Mouse (Mus musculus): Measurements from ENCODE around the gene Pcsk5. TPM values are rescaled to one million over a fixed set of nuclear protein-coding genes. Genes with fewer than 3 reads are reported as not detected.

Gene Pcsk5
- polyA plus RNA-seq, 1 experiment from 2014 or later: 33.0 TPM

GRCm38 (mm10) chr19:17717066-17717465, 120.4 kb downstream of the Pcsk5 start:
- no peak overlapping the region for H3K4me3 ChIP-seq
- no peaks in the 10 kb centered on the region for H3K27me3 ChIP-seq
- H3K27ac ChIP-seq: no peak overlapping the region
- H3K4me1 ChIP-seq: no peaks in the 10 kb centered on the region
- H3K4me2 ChIP-seq (replicated peaks): no peak overlapping the region
- peaks cover 4% of the 10 kb centered on the region; the same call in 1 of the 2 replicates for H3K36me3 ChIP-seq
- no peaks in the 10 kb centered on the region for H3K9me3 ChIP-seq
- H3K9ac ChIP-seq: no peak overlapping the region
- no peak for ATAC-seq (ENCODE audit: insufficient number of reproducible peaks, insufficient read depth, low FRiP score, low TSS enrichment)
- 44% methylated on average over 10 of the region's 10 CpGs for WGBS

- Histone ChIP-seq H3K9me3 (no peaks in the 10 kb centered on the region), H3K4me2 (replicated peaks) (no peak overlapping the region), H3K9ac (no peak overlapping the region), H3K27ac (no peak overlapping the region), H3K36me3 (peaks cover 11% of the 10 kb centered on the region), H3K27me3 (no peaks in the 10 kb centered on the region), H3K4me3 (no peak overlapping the region), H3K4me1 (no peaks in the 10 kb centered on the region)
- 60% methylated on average over 9 of the region's 9 CpGs for WGBS
- no peak for ATAC-seq (ENCODE audit: insufficient number of reproducible peaks, insufficient read depth, low FRiP score, low TSS enrichment)
Measured at GRCm38 (mm10) chr19:17715281-17715955, 122.0 kb downstream of the Pcsk5 start.

- 91% methylated on average over 6 of the region's 6 CpGs for WGBS
- no peak for ATAC-seq (ENCODE audit: insufficient number of reproducible peaks, insufficient read depth, low FRiP score, low TSS enrichment)
- Histone ChIP-seq H3K9ac (no peak overlapping the region), H3K36me3 (no peaks in the 10 kb centered on the region), H3K4me3 (no peak overlapping the region), H3K4me1 (no peaks in the 10 kb centered on the region), H3K27ac (no peak overlapping the region), H3K4me2 (replicated peaks) (no peak overlapping the region), H3K27me3 (no peaks in the 10 kb centered on the region), H3K9me3 (no peaks in the 10 kb centered on the region)
Measured at GRCm38 (mm10) chr19:17691626-17692025, 145.8 kb downstream of the Pcsk5 start.

- no peaks in the 10 kb centered on the region for H3K27me3 ChIP-seq
- H3K4me1 ChIP-seq: no peaks in the 10 kb centered on the region
- H3K9me3 ChIP-seq: no peaks in the 10 kb centered on the region
- H3K27ac ChIP-seq: no peak overlapping the region
- no peak for ATAC-seq (ENCODE audit: insufficient number of reproducible peaks, insufficient read depth, low FRiP score, low TSS enrichment)
- no peak overlapping the region for H3K4me3 ChIP-seq
- H3K36me3 ChIP-seq: 0 out of 2 replicates have a peak, but pooled peaks cover 19% of the 10 kb centered on the region
- no peak overlapping the region for H3K4me2 ChIP-seq (replicated peaks)
- WGBS: 86% methylated on average over 7 of the region's 7 CpGs
- H3K9ac ChIP-seq: no peak overlapping the region
Measured at GRCm38 (mm10) chr19:17678371-17678770, 159.1 kb downstream of the Pcsk5 start.

GRCm38 (mm10) chr19:17662676-17663075, 174.8 kb downstream of the Pcsk5 start:
- Histone ChIP-seq H3K4me1 (peaks cover 15% of the 10 kb centered on the region; the same call in 1 of the 2 replicates), H3K4me3 (no peak overlapping the region), H3K9me3 (no peaks in the 10 kb centered on the region), H3K4me2 (replicated peaks) (no peak overlapping the region), H3K9ac (no peak overlapping the region), H3K27ac (no peak overlapping the region), H3K36me3 (no peaks in the 10 kb centered on the region), H3K27me3 (no peaks in the 10 kb centered on the region)
- no peak for ATAC-seq (ENCODE audit: insufficient number of reproducible peaks, insufficient read depth, low FRiP score, low TSS enrichment)
- 71% methylated on average over 3 of the region's 3 CpGs for WGBS

GRCm38 (mm10) chr19:17662271-17662670, 175.2 kb downstream of the Pcsk5 start:
- H3K36me3 ChIP-seq: no peaks in the 10 kb centered on the region

GRCm38 (mm10) chr19:17659321-17659720, 178.1 kb downstream of the Pcsk5 start:
- H3K9me3 ChIP-seq: no peaks in the 10 kb centered on the region
- no peak overlapping the region for H3K4me2 ChIP-seq (replicated peaks)
- no peaks in the 10 kb centered on the region for H3K36me3 ChIP-seq
- no peaks in the 10 kb centered on the region for H3K27me3 ChIP-seq
- H3K4me1 ChIP-seq: peaks cover 15% of the 10 kb centered on the region; the same call in 1 of the 2 replicates
- no peak for ATAC-seq (ENCODE audit: insufficient number of reproducible peaks, insufficient read depth, low FRiP score, low TSS enrichment)
- 18% methylated on average over 3 of the region's 3 CpGs for WGBS
- H3K27ac ChIP-seq: peak overlapping the region; percentile 52; the same call in 1 of the 2 replicates
- no peak overlapping the region for H3K4me3 ChIP-seq
- H3K9ac ChIP-seq: no peak overlapping the region

More at GRCm38 (mm10) chr19:17662271-17662670, 175.2 kb downstream of the Pcsk5 start:
- Histone ChIP-seq H3K27me3 (no peaks in the 10 kb centered on the region), H3K4me1 (peaks cover 15% of the 10 kb centered on the region; the same call in 1 of the 2 replicates), H3K9ac (no peak overlapping the region), H3K9me3 (no peaks in the 10 kb centered on the region), H3K4me2 (replicated peaks) (no peak overlapping the region), H3K4me3 (no peak overlapping the region), H3K27ac (no peak overlapping the region)
- ATAC-seq (ENCODE audit: insufficient number of reproducible peaks, insufficient read depth, low FRiP score, low TSS enrichment): no peak
- WGBS: 76% methylated on average over 6 of the region's 6 CpGs

GRCm38 (mm10) chr19:17650831-17651502, 186.5 kb downstream of the Pcsk5 start:
- peaks cover 7% of the 10 kb centered on the region; the same call in 1 of the 2 replicates for H3K36me3 ChIP-seq
- H3K27ac ChIP-seq: peak overlapping the region; percentile 54; the same call in 1 of the 2 replicates
- no peak overlapping the region for H3K9ac ChIP-seq
- H3K4me1 ChIP-seq: peaks cover 25% of the 10 kb centered on the region
- no peaks in the 10 kb centered on the region for H3K27me3 ChIP-seq
- H3K4me3 ChIP-seq: no peak overlapping the region
- no peak for ATAC-seq (ENCODE audit: insufficient number of reproducible peaks, insufficient read depth, low FRiP score, low TSS enrichment)
- H3K9me3 ChIP-seq: no peaks in the 10 kb centered on the region
- H3K4me2 ChIP-seq (replicated peaks): no peak overlapping the region
- 35% methylated on average over 5 of the region's 5 CpGs for WGBS

GRCm38 (mm10) chr19:17649967-17650366, 187.5 kb downstream of the Pcsk5 start:
- peak overlapping the region; percentile 54; the same call in 1 of the 2 replicates for H3K27ac ChIP-seq

GRCm38 (mm10) chr19:17643128-17643797, 194.2 kb downstream of the Pcsk5 start:
- H3K9me3 ChIP-seq: no peaks in the 10 kb centered on the region
- H3K27ac ChIP-seq: no peak overlapping the region
- H3K4me1 ChIP-seq: peaks cover 10% of the 10 kb centered on the region; the same call in 1 of the 2 replicates
- WGBS: 49% methylated on average over 3 of the region's 3 CpGs
- H3K36me3 ChIP-seq: peaks cover 5% of the 10 kb centered on the region
- no peak overlapping the region for H3K9ac ChIP-seq
- no peak overlapping the region for H3K4me2 ChIP-seq (replicated peaks)
- no peak for ATAC-seq (ENCODE audit: insufficient number of reproducible peaks, insufficient read depth, low FRiP score, low TSS enrichment)
- no peak overlapping the region for H3K4me3 ChIP-seq
- no peaks in the 10 kb centered on the region for H3K27me3 ChIP-seq

More at GRCm38 (mm10) chr19:17649967-17650366, 187.5 kb downstream of the Pcsk5 start:
- Histone ChIP-seq H3K9me3 (no peaks in the 10 kb centered on the region), H3K4me3 (no peak overlapping the region), H3K36me3 (peaks cover 7% of the 10 kb centered on the region; the same call in 1 of the 2 replicates), H3K9ac (no peak overlapping the region), H3K27me3 (no peaks in the 10 kb centered on the region), H3K4me2 (replicated peaks) (no peak overlapping the region), H3K4me1 (peaks cover 28% of the 10 kb centered on the region)
- WGBS: 50% methylated on average over 3 of the region's 3 CpGs
- ATAC-seq (ENCODE audit: insufficient number of reproducible peaks, insufficient read depth, low FRiP score, low TSS enrichment): 0 out of 2 replicates have a peak, but pooled peaks have one; percentile 56

- Histone ChIP-seq H3K4me2 (replicated peaks) (no peak overlapping the region), H3K4me1 (peaks cover 20% of the 10 kb centered on the region; the same call in 1 of the 2 replicates)
Measured at GRCm38 (mm10) chr19:17635984-17636383, 201.4 kb downstream of the Pcsk5 start.

More at GRCm38 (mm10) chr19:17635984-17636383, 201.4 kb downstream of the Pcsk5 start:
- no peaks in the 10 kb centered on the region for H3K27me3 ChIP-seq
- no peaks in the 10 kb centered on the region for H3K9me3 ChIP-seq
- WGBS: 25% methylated on average over 6 of the region's 6 CpGs
- no peak overlapping the region for H3K9ac ChIP-seq
- no peaks in the 10 kb centered on the region for H3K36me3 ChIP-seq
- peak; percentile 72; the same call in 1 of the 2 replicates for ATAC-seq (ENCODE audit: insufficient number of reproducible peaks, insufficient read depth, low FRiP score, low TSS enrichment)
- H3K4me3 ChIP-seq: no peak overlapping the region
- H3K27ac ChIP-seq: peak overlapping the region; percentile 78
